9 mouse cellular contexts compared by ENCODE assay signal in genomic region chr3:104994415-104994841, GRCm38 (mm10). TPM values are rescaled to one million over a fixed set of nuclear protein-coding genes. Genes with fewer than 3 reads are reported as not detected.
A peak's percentile ranks its signal among the peaks of the same experiment; 100 is the strongest.
DNase-seq lines count a peak whose midpoint lies in the region; ATAC-seq and TF ChIP-seq lines count a peak whose summit lies in the region.
"Had no signal": no experiment of that assay in that cellular context is flagged by ENCODE, and none has a peak within 500 bp of the region (broad histone marks: within the 10 kb centered on the region; RNA-seq: fewer than 3 reads in every experiment).

No protein-coding gene starts in this region.

- peak overlapping the region; percentile 46 for H3K9ac ChIP-seq in heart, embryonic 11.5 days (ENCODE audit: low read depth, low read length)
- no peak overlapping the region for H3K9ac ChIP-seq in heart, postnatal 0 days (replicated peaks; ENCODE audit: low read depth, low read length)
- H3K9ac ChIP-seq in midbrain, embryonic 13.5 days (replicated peaks): no peak overlapping the region
- H3K9ac ChIP-seq: liver, embryonic 13.5 days had no signal

- no peak for TF ChIP-seq EP300 in heart, postnatal 0 days (IDR thresholded peaks at IDR 0.05; ENCODE audit: low read depth)

- TF ChIP-seq CTCF in heart, postnatal 0 days (IDR thresholded peaks at IDR 0.05; ENCODE audit: low read depth): no peak

- H3K4me2 ChIP-seq in heart, embryonic 11.5 days: no peak overlapping the region
- no peak overlapping the region for H3K4me2 ChIP-seq in heart, postnatal 0 days (ENCODE audit: low read depth, low read length)
- H3K4me2 ChIP-seq in midbrain, embryonic 13.5 days (replicated peaks): no peak overlapping the region
- H3K4me2 ChIP-seq: liver, embryonic 13.5 days had no signal

- H3K27me3 ChIP-seq in heart, embryonic 11.5 days (ENCODE audit: control insufficient read depth, insufficient read depth, low read length): no peaks in the 10 kb centered on the region
- no peaks in the 10 kb centered on the region for H3K27me3 ChIP-seq in heart, postnatal 0 days (ENCODE audit: control insufficient read depth, insufficient read depth, low read length)
- H3K27me3 ChIP-seq in midbrain, embryonic 13.5 days: peaks cover 4% of the 10 kb centered on the region

- WGBS in heart, embryonic 11.5 days (ENCODE audit: insufficient replicate concordance): 40% methylated on average over 3 of the region's 3 CpGs
- WGBS in heart, postnatal 0 days: 46% methylated on average over 3 of the region's 3 CpGs
- 57% methylated on average over 3 of the region's 3 CpGs for WGBS in midbrain, embryonic 13.5 days

- H3K4me3 ChIP-seq in heart, embryonic 11.5 days (ENCODE audit: low read depth, low read length): no peak overlapping the region
- H3K4me3 ChIP-seq in heart, postnatal 0 days (ENCODE audit: low read depth, low read length): no peak overlapping the region
- H3K4me3 ChIP-seq in midbrain, embryonic 13.5 days (replicated peaks): no peak overlapping the region
- H3K4me3 ChIP-seq: liver, embryonic 13.5 days had no signal

- H3K27ac ChIP-seq in heart, embryonic 11.5 days (ENCODE audit: low read depth, low read length): peak overlapping the region; percentile 55
- peak overlapping the region; percentile 57 for H3K27ac ChIP-seq in heart, postnatal 0 days (ENCODE audit: low read depth)
- H3K27ac ChIP-seq in midbrain, embryonic 13.5 days: peak overlapping the region; percentile 36; the same call in 1 of the 2 replicates
- H3K27ac ChIP-seq: liver, embryonic 13.5 days had no signal

- no peak for DNase-seq in heart, adult 18-20 months
- DNase-seq in adipocyte (ENCODE audit: low spot score): peak; percentile 32
- DNase-seq in heart, postnatal 0 days (ENCODE audit: low spot score): no peak
- DNase-seq in urinary bladder, adult 18-20 months (ENCODE audit: low spot score in 2 of 2): no peak
- no peak for DNase-seq in cerebellum, postnatal 25 days
- DNase-seq in T-cell, adult 2 months (ENCODE audit: low spot score): no peak
- DNase-seq: liver, embryonic 13.5 days had no signal

- no peaks in the 10 kb centered on the region for H3K9me3 ChIP-seq in heart, embryonic 11.5 days (replicated peaks; ENCODE audit: control insufficient read depth, low read length)
- no peaks in the 10 kb centered on the region for H3K9me3 ChIP-seq in heart, postnatal 0 days (replicated peaks; ENCODE audit: control insufficient read depth, low read length)
- H3K9me3 ChIP-seq in midbrain, embryonic 13.5 days: no peaks in the 10 kb centered on the region
- H3K9me3 ChIP-seq: liver, embryonic 13.5 days had no signal

- no peaks in the 10 kb centered on the region for H3K36me3 ChIP-seq in heart, embryonic 11.5 days (ENCODE audit: control insufficient read depth, insufficient read depth, low read length)
- H3K36me3 ChIP-seq in heart, postnatal 0 days (replicated peaks; ENCODE audit: control insufficient read depth, insufficient read depth, low read length): no peaks in the 10 kb centered on the region
- H3K36me3 ChIP-seq in midbrain, embryonic 13.5 days: no peaks in the 10 kb centered on the region
- H3K36me3 ChIP-seq: liver, embryonic 13.5 days had no signal

- no peak for ATAC-seq in heart, embryonic 11.5 days (replicated peaks; ENCODE audit: insufficient number of reproducible peaks, low FRiP score, low TSS enrichment)
- no peak for ATAC-seq in heart, postnatal 0 days (ENCODE audit: insufficient read depth, low read depth)
- ATAC-seq in midbrain, embryonic 13.5 days: no peak

- H3K4me1 ChIP-seq in heart, embryonic 11.5 days (ENCODE audit: control insufficient read depth, insufficient read depth, low read length): peaks cover 36% of the 10 kb centered on the region
- H3K4me1 ChIP-seq in heart, postnatal 0 days (ENCODE audit: control insufficient read depth, insufficient read depth): peaks cover 18% of the 10 kb centered on the region
- H3K4me1 ChIP-seq in midbrain, embryonic 13.5 days (replicated peaks): peaks cover 31% of the 10 kb centered on the region
- H3K4me1 ChIP-seq: liver, embryonic 13.5 days had no signal

RNA-seq across cellular contexts. Expression of gene Wnt2b, which starts 32.7 kb away (rescaled TPM):
- 1.7 and 1.9 TPM in 2 replicates for polyA plus RNA-seq in heart, embryonic 11.5 days (2014; fragmentation: Nextera tagmentation; extraction: Ambion mirVana)
- total RNA-seq in heart, adult 18-20 months (2021): 1 to 10 TPM in 1 of 2 experiments, under 1 TPM in 1; 0.82 to 1.9 TPM
- total RNA-seq in heart, postnatal 0 days (2014; rRNA removed; ENCODE audit: low replicate concordance): 0.80 and 1.4 TPM in 2 replicates
- 0.23 and 0.34 TPM in 2 replicates for polyA plus RNA-seq in heart, postnatal 0 days (2015; fragmentation: Nextera tagmentation; extraction: Ambion mirVana)
- polyA plus RNA-seq in midbrain, embryonic 13.5 days (2015; fragmentation: Nextera tagmentation; extraction: Ambion mirVana): 0.66 and 1.3 TPM in 2 replicates

RNA-seq across cellular contexts. Expression of gene Cttnbp2nl, which starts 58.5 kb away (rescaled TPM):
- 26.1 and 35.7 TPM in 2 replicates for polyA plus RNA-seq in heart, embryonic 11.5 days (2014; fragmentation: Nextera tagmentation; extraction: Ambion mirVana)
- total RNA-seq in heart, adult 18-20 months (2021): 10 to 100 TPM; 20.7 to 21.6 TPM
- 8.9 and 15.0 TPM in 2 replicates for total RNA-seq in heart, postnatal 0 days (2014; rRNA removed; ENCODE audit: low replicate concordance)
- polyA plus RNA-seq in heart, postnatal 0 days (2015; fragmentation: Nextera tagmentation; extraction: Ambion mirVana): 12.6 and 13.5 TPM in 2 replicates
- 63.6 and 66.7 TPM in 2 replicates for polyA plus RNA-seq in midbrain, embryonic 13.5 days (2015; fragmentation: Nextera tagmentation; extraction: Ambion mirVana)
